Mouse (Mus musculus): Measurements from ENCODE around the gene Cdca3.

Gene Cdca3

DNA sequence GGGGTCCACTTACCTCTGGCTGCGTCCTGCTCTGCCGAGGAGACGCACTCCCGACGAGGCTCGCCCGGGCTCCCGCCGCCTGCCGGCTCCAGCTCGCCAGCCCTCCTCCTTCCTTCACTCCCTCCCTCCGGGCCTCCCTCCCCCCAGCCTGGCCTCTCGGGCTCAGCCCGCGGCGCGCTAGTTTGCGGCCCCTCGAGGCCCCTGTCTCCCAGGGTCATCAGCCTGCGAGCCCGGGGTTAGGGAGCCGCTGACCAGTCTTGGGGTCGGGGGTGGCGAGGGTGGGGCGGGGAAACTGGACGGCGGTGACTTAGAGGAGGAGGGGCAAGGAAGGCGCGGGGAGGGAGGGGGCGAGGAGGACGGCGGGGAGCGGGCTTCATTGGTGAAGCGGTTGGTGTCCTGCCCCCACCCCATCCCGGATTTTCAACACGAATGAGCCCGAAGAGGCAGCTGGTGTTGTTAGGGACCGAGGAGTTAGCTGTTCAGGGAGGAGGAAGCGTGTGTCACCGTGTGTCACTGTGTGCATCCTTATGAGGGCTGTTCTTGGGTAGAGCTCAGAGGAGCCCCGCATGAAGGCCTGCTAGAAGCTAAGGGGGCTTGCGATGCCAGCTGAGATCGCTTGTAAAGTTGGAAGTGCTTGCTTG lies 34.4 kb downstream of the Cdca3 start, which contains the start of gene Gpr162:
Gene Gpr162 (minus strand): TSS at position 326 of the 641 bp plus-strand sequence.
- DNase-seq (ENCODE audit: low spot score in 2 of 2): peak; percentile 87 to 92

DNA sequence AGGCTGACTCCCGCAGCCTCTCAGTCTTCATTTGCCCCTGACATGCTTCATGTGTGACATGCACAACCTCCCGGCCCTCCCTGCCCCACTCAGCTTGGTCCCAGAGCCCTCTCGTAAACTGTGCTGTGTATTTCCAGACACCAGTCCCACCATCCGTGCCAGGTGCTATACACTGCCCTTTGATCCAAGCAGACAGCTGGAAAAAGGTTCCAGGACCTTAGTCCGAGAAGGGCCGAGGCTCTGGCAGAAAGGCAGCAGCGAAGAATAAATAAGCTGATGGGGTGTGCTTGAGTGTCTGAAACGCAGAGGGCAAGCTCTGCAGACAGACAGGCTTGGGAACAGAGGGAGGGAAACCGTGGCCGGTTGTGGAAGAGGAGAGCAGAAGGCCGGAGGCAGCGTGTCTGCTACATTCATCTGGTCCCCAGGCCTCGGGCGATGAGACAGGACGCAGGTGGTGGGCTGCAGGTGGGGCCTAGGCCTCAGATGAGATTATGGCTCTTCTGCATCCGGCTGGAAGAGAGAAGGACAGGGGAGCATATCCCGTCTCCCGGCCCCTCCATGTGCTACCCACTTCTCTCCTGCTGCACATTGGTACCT lies 36.5 kb downstream of the Cdca3 start:
- peak in 1 of 2 experiments; percentile 35 for DNase-seq (ENCODE audit: low spot score in 2 of 2)

DNA sequence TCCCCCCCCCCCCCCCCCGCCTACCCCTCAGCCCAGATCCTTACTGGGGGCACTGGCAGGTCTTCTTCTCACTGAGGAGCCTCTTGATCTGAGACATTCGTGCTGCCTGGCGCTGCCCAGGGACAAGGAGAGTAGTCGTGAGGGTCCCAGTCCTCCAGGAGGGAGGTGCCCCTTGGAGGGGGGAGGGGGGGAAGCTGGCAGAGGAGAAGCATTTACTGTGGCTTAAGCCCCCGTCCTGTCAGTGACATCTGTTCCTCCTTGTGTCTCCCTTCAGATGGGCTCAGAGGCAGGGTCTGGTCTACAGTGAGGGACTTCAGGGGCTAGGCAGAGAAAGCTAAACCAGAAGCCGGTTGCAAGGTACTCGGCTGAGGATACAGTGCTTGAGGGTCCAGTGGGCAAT lies 37.2 kb downstream of the Cdca3 start:
- no peak for DNase-seq (ENCODE audit: low spot score in 2 of 2)

DNA sequence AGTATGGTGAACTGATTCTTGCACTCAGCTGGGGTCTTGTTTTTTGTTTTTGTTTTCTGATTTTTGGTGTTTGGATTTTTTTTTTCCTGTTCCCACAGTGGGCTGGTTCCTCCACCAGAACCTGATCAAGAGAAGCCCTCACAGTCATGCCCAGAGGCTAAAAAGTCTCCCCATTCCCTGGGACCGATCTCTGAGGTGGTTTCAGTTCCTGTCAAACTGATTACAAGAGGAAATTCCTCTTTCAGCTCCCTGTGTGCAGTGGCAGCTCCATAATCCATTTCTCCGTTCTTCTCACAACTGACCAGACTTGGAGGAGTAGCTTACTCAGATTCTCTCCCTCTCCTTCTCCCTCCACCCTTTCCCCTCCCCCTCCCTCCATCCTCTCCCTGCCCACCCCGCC lies 45.0 kb downstream of the Cdca3 start:
- no peak for DNase-seq (ENCODE audit: low spot score in 2 of 2)

DNA sequence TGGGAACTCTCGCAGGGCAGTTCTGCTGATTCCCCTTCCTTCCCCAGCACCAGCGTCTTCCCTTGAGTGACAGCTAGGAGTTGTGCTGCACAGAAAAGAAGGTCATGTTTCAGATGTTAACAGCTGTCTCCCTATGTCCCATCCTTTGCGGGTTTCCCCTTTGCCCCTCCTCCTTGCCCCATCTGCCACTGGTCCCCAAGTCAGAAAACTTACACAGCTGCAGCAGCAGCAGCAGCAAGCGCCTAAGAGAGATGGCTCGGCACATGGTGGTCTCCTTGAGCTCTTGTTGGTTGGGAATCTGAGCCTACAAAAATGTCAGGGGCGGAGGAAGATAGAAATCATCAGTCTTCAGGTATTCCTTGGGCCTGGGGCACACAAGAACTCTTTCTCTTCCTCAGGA lies 50.0 kb downstream of the Cdca3 start:
- DNase-seq (ENCODE audit: low spot score in 2 of 2): no peak

DNA sequence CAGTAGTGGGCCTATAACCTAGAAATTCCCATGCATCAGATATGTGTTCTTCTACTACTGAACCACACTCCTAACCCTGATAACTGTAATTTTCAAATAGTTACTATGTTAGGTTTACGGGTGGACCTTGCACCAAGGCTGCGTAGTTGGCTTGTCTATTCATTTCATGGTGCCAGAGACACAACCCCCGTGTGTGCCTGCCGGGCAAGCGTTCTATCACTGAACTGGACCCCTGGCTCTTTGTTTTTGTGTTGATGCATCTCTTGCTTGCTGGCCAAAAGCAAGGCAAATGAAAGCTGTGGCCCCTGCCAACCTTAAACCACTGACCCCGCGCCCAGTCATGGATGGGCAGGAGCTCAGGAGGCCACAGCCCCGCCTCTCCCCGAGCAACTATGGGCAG lies 52.5 kb downstream of the Cdca3 start:
- DNase-seq (ENCODE audit: low spot score in 2 of 2): no peak
